In genomic region chr8:80739932-80740331, GRCm38 (mm10) we compare ENCODE assay signal across 8 mouse cellular contexts. TPM values are rescaled to one million over a fixed set of nuclear protein-coding genes. Genes with fewer than 3 reads are reported as not detected.
DNase-seq lines count a peak whose midpoint lies in the region; ATAC-seq and TF ChIP-seq lines count a peak whose summit lies in the region.

No protein-coding gene starts in this region.

- no peak for TF ChIP-seq CTCF in kidney, adult 2 months (conservative IDR thresholded peaks at IDR 0.05; ENCODE audit: insufficient read depth, insufficient read length, low read depth, low read length)
- no peak for TF ChIP-seq CTCF in bone marrow, adult 2 months (IDR thresholded peaks at IDR 0.05; ENCODE audit: control insufficient read depth, insufficient read depth, low read length)

- no peak for TF ChIP-seq POLR2A in kidney, adult 2 months (IDR thresholded peaks at IDR 0.05; ENCODE audit: low read depth, low read length)
- TF ChIP-seq POLR2A in bone marrow, adult 2 months (IDR thresholded peaks at IDR 0.05; ENCODE audit: borderline replicate concordance, control insufficient read depth, low read depth, low read length): no peak

- H3K4me2 ChIP-seq in hindbrain, embryonic 13.5 days: peak overlapping the region; percentile 58
- peak overlapping the region; percentile 53 for H3K4me2 ChIP-seq in midbrain, embryonic 11.5 days

- peak overlapping the region; percentile 59 for H3K4me3 ChIP-seq in kidney, adult 2 months (ENCODE audit: insufficient read depth, low read depth, low read length)
- peak overlapping the region; percentile 81 for H3K4me3 ChIP-seq in bone marrow, adult 2 months (replicated peaks; ENCODE audit: control insufficient read depth, low read depth, low read length)
- peak overlapping the region; percentile 84 for H3K4me3 ChIP-seq in hindbrain, embryonic 13.5 days
- H3K4me3 ChIP-seq in midbrain, embryonic 11.5 days (ENCODE audit: low read depth, low read length): peak overlapping the region; percentile 90

- DNase-seq in kidney, adult 2 months: no peak
- DNase-seq in kidney, postnatal 14 days: no peak
- no peak for DNase-seq in midbrain, embryonic 11.5 days (ENCODE audit: low spot score, missing footprints)
- no peak for DNase-seq in adipocyte (ENCODE audit: low spot score)
- no peak for DNase-seq in cerebellum, adult 11 months
- no peak for DNase-seq in cerebellum, postnatal 14 days

- no peaks in the 10 kb centered on the region for H3K36me3 ChIP-seq in kidney, adult 2 months (ENCODE audit: control insufficient read depth, insufficient read depth, low read length)
- peaks cover 9% of the 10 kb centered on the region for H3K36me3 ChIP-seq in hindbrain, embryonic 13.5 days
- no peaks in the 10 kb centered on the region for H3K36me3 ChIP-seq in midbrain, embryonic 11.5 days (ENCODE audit: control insufficient read depth, insufficient read depth, low read length)

- peak overlapping the region; percentile 65 for H3K9ac ChIP-seq in hindbrain, embryonic 13.5 days
- H3K9ac ChIP-seq in midbrain, embryonic 11.5 days (ENCODE audit: low read length): peak overlapping the region; percentile 58

- no peaks in the 10 kb centered on the region for H3K9me3 ChIP-seq in hindbrain, embryonic 13.5 days
- H3K9me3 ChIP-seq in midbrain, embryonic 11.5 days (ENCODE audit: control insufficient read depth, low read length): no peaks in the 10 kb centered on the region

- ATAC-seq in hindbrain, embryonic 13.5 days (ENCODE audit: low FRiP score): peak; percentile 68
- peak; percentile 50 for ATAC-seq in midbrain, embryonic 11.5 days (ENCODE audit: low FRiP score)

- WGBS in kidney, adult 2 months: 9% methylated on average over 14 of the region's 14 CpGs
- whole genome bisulfite sequencing in bone marrow, adult 2 months: 13% methylated on average over 14 of the region's 14 CpGs
- 15% methylated on average over 14 of the region's 14 CpGs for WGBS in hindbrain, embryonic 13.5 days
- WGBS in midbrain, embryonic 11.5 days: 17% methylated on average over 14 of the region's 14 CpGs

- H3K4me1 ChIP-seq in kidney, adult 2 months (ENCODE audit: control insufficient read depth, insufficient read depth, low read length): no peaks in the 10 kb centered on the region
- no peaks in the 10 kb centered on the region; the same call in 1 of the 2 replicates for H3K4me1 ChIP-seq in bone marrow, adult 2 months (ENCODE audit: control insufficient read depth, insufficient read depth, low read length)
- H3K4me1 ChIP-seq in hindbrain, embryonic 13.5 days (replicated peaks): peaks cover 7% of the 10 kb centered on the region
- peaks cover 5% of the 10 kb centered on the region; the same call in 1 of the 2 replicates for H3K4me1 ChIP-seq in midbrain, embryonic 11.5 days (ENCODE audit: control insufficient read depth, insufficient read depth, low read length)

- peak overlapping the region; percentile 71 for H3K27ac ChIP-seq in kidney, adult 2 months (ENCODE audit: insufficient read depth, low read depth, low read length)
- H3K27ac ChIP-seq in bone marrow, adult 2 months (ENCODE audit: control insufficient read depth, insufficient read depth, low read depth, low read length, poor library complexity): peak overlapping the region; percentile 99
- H3K27ac ChIP-seq in hindbrain, embryonic 13.5 days: peak overlapping the region; percentile 99
- H3K27ac ChIP-seq in midbrain, embryonic 11.5 days (ENCODE audit: low read depth, low read length): peak overlapping the region; percentile 77

- no peaks in the 10 kb centered on the region for H3K27me3 ChIP-seq in kidney, adult 2 months (replicated peaks; ENCODE audit: control insufficient read depth, insufficient read depth, low read length)
- no peaks in the 10 kb centered on the region for H3K27me3 ChIP-seq in hindbrain, embryonic 13.5 days
- H3K27me3 ChIP-seq in midbrain, embryonic 11.5 days (ENCODE audit: control insufficient read depth, insufficient read depth, low read length): no peaks in the 10 kb centered on the region

RNA-seq across cellular contexts. Expression of gene Smarca5, which starts 0.6 kb away (rescaled TPM):
- polyA plus RNA-seq in kidney, adult 2 months (2012; rRNA removed): 3.9 and 4.5 TPM in 2 replicates
- 29.1 and 31.8 TPM in 2 replicates for polyA plus RNA-seq in bone marrow, adult 2 months (2011; ENCODE audit: insufficient read depth, insufficient read length, low replicate concordance, missing spikeins)
- 66.9 and 71.4 TPM in 2 replicates for polyA plus RNA-seq in hindbrain, embryonic 13.5 days (2015; fragmentation: Nextera tagmentation; extraction: Ambion mirVana)
- polyA plus RNA-seq in midbrain, embryonic 11.5 days (2014; fragmentation: Nextera tagmentation; extraction: Ambion mirVana): 182 TPM in 2 replicates
